Mouse (Mus musculus) brain, embryonic 18.5 days (tissue): ENCODE measurements around the gene Olfr1192-ps1.
"Not testable (repeated sequence)": the region's sequence is repeated elsewhere in the genome, so short reads cannot be mapped to it uniquely, and the experiment has no call there.

Source experiments
- DNase-seq: peaks from one replicate; pipeline ENCODE4 v3.0.0-alpha.2; 2012; ENCODE audit warnings: low read depth, low spot score

The Olfr1192-ps1 gene

GRCm38 (mm10) chr2:88648209-88648608 is at the start of gene Olfr1192-ps1:
Gene Olfr1192-ps1, plus strand, starts transcription at chr2:88648509.
- DNase-seq, result no peak

DNA sequence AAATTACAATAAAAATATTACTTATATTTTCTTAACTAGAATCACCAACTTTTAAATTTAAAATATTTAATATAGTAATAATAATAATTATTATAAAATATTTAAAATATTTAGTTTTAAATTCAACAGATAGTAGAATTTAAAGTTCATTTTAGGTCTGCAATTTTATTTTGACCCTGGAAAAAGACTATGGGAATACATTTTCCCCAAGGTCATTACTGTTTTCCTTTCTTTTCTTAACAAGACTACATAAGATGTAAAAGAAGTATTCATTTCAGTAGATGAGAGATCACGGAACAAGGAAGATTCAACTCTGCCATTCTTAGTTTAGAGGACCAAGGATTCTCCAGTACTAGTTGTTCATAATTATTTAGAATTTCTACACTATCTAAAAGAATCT is 8.1 kb upstream of the Olfr1192-ps1 start, which contains the start of gene Olfr1191-ps1:
Olfr1191-ps1 (plus strand) TSS at position 301 of the 400 bp plus-strand sequence.
- not testable (repeated sequence) for DNase-seq

DNA sequence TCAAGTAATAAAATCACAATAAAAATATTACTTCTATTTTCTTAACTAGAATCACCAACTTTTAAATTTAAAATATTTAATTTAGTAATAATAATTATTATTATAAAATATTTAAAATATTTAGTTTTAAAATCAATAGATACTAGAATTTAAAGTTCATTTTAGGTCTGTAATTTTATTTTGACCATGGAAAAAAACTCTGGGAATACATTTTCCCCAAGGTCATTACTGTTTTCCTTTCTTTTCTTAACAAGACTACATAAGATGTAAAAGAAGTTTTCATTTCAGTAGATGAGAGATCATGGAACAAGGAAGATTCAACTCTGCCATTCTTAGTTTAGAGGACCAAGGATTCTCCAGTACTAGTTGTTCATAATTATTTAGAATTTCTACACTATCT is 27.0 kb downstream of the Olfr1192-ps1 start, which contains the start of gene Olfr1193:
Olfr1193 (plus strand) TSS at position 301 of the 400 bp plus-strand sequence.
- not testable (repeated sequence) for DNase-seq

GRCm38 (mm10) chr2:88689087-88689486 is 40.8 kb downstream of the Olfr1192-ps1 start, which contains the start of gene Olfr1195:
Gene Olfr1195, minus strand, starts transcription at chr2:88689187.
- no peak for DNase-seq

GRCm38 (mm10) chr2:88704497-88704896 is 56.2 kb downstream of the Olfr1192-ps1 start, which contains the start of gene Olfr1196:
Gene Olfr1196, minus strand, starts transcription at chr2:88704597.
- DNase-seq, result no peak
